Mouse (Mus musculus): Measurements from ENCODE around the gene Car9.

DNA sequence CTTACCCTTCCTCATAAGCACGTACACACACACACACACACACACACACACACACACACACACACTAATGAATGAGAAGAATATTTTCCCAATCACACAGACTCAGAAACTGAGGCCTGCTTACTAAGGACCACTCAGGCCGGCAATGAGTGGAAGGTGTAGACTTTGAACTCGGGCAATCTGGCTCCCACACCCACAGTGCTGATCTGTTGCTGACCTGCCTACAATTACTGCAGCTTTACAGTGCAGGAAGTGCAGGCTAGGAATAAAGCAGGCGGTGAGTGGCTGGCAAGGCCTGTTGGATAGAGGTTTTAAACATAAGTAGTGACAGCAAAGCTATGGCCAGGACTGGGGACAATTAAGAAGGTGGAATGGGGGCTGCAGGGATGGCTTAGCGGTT is 25.8 kb upstream of the Car9 start:
- TF ChIP-seq POLR2A (IDR thresholded peaks at IDR 0.05; ENCODE audit: extremely low read depth, insufficient read depth, low read length) (no peak), CTCF (IDR thresholded peaks at IDR 0.05; ENCODE audit: extremely low read depth, insufficient read depth, low read length) (no peak)
